Mouse (Mus musculus) neural tube, embryonic 12.5 days (tissue): ENCODE measurements around the gene Plce1. TPM values are rescaled to one million over a fixed set of nuclear protein-coding genes. Genes with fewer than 3 reads are reported as not detected.
A peak's percentile ranks its signal among the peaks of the same experiment; 100 is the strongest.

Experiments used
- ATAC-seq: fragments of 200-750 bp; cut with Nextera tagmentation; 2 replicates; pipeline ENCODE4 v1.8.0; 2017; ENCODE audit warnings: low read depth, mild to moderate bottlenecking, moderate TSS enrichment, moderate library complexity; ENCODE audit not compliant: low FRiP score
- H3K27ac ChIP-seq: fragments of 300-500 bp; sonication (generic); 2 replicates; pipeline ENCODE4 v1.5.1; 2016
- H3K27me3 ChIP-seq: fragments of 300-500 bp; sonication (generic); replicated peaks from 2 replicates; pipeline ENCODE4 v1.6.1; 2016; ENCODE audit warnings: mild to moderate bottlenecking
- H3K36me3 ChIP-seq: fragments of 300-500 bp; sonication (generic); 2 replicates; pipeline ENCODE4 v1.6.1; 2016; ENCODE audit warnings: mild to moderate bottlenecking
- H3K4me1 ChIP-seq: fragments of 300-500 bp; sonication (generic); 2 replicates; pipeline ENCODE4 v1.6.1; 2016
- H3K4me2 ChIP-seq: fragments of 300-500 bp; sonication (generic); replicated peaks from 2 replicates; pipeline ENCODE4 v1.6.1; 2016; ENCODE audit warnings: mild to moderate bottlenecking
- H3K4me3 ChIP-seq: fragments of 300-500 bp; sonication (generic); 2 replicates; pipeline ENCODE4 v1.5.1; 2016
- H3K9ac ChIP-seq: fragments of 300-500 bp; sonication (generic); 2 replicates; pipeline ENCODE4 v1.6.1; 2016; ENCODE audit warnings: mild to moderate bottlenecking
- H3K9me3 ChIP-seq: fragments of 300-500 bp; sonication (generic); 2 replicates; pipeline ENCODE4 v1.6.1; 2016; ENCODE audit warnings: mild to moderate bottlenecking
- WGBS: fragments of 180-500 bp; shearing (Covaris S2); methylation state at CpG from one replicate; pipeline ENCODE4 v1.1.7; 2016; 5-methylcytosine and 5-hydroxymethylcytosine counted together
- polyA plus RNA-seq: library from polyadenylated mRNA; unstranded; fragments of >200 nt; fragmentation: Nextera tagmentation; extraction: Ambion mirVana; gene quantifications from 2 replicates; pipeline ENCODE4 v1.2.1, GENCODE M21; 2016

The Plce1 gene
- polyA plus RNA-seq, 1 experiment from 2014 or later = 10.5 TPM

DNA sequence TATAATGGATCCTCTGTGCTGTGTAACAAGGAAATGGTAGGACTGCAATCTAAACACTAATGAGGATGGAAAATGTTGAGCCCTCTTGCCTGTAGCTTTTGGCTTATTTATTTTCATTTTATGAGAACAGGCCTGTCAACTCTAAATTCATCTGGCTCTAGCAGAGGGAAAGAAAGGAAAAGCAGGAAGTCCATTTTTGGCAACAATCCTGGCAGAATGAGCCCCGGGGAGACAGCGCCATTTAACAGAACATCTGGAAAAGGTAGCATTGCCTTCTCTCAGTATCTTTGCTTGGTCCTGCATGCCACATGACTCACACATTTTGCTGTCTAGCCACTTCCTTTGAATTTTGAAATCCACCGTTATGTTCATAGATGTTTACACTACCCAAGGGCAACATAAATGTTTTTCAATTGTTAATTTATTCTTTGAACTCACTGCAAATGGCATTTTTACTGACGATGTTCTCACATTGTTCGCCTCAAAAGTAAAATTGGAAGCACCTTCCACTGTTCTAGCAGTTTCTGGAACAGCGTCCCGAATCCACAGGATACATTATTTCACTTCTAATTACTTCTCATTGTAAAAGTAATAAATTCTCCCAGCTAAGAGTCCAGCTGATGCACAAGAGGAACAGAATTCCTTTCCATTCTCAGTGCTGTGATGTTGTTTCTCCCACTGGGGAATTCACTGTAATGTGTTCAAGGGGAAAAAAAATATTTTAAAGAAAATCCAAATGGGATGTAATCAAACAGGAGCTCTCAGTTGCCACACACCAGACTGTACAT is 278.0 kb downstream of the Plce1 start:
- ATAC-seq = no peak
- 81% methylated on average over 7 of the region's 7 CpGs for WGBS
- H3K4me1 ChIP-seq = no peaks in the 10 kb centered on the region

DNA sequence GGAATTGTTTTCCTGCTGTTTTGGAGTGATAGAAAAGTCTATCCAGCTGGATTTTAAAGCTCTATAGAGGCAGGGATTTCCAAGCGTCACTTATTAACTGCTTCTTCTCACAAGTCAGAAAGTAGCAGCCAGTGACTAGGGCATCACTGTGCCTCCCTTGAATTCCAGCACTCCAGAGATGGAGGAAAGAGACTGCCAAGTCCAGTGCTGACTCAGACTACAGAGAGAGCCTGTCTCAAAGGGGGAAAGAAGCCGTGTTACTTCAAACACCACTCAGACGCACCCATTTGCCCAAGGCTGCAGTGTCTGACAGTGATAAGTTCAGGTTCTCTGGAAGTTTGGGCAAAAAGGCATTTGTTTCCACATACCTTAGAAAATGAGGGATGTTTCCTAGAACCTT is 279.5 kb downstream of the Plce1 start:
- H3K4me1 ChIP-seq = no peaks in the 10 kb centered on the region
- H3K9ac ChIP-seq = no peak overlapping the region
- H3K27me3 ChIP-seq = no peaks in the 10 kb centered on the region
- 85% methylated on average over 3 of the region's 3 CpGs for WGBS
- H3K36me3 ChIP-seq = peaks cover 10% of the 10 kb centered on the region; the same call in 1 of the 2 replicates
- H3K4me2 ChIP-seq = no peak overlapping the region
- no peak overlapping the region for H3K27ac ChIP-seq
- no peak overlapping the region for H3K4me3 ChIP-seq
- no peak for ATAC-seq
- H3K9me3 ChIP-seq = no peaks in the 10 kb centered on the region

More for the DNA sequence above, 278.0 kb downstream of the Plce1 start:
- Histone ChIP-seq H3K4me3 (no peak overlapping the region), H3K27ac (no peak overlapping the region), H3K4me2 (no peak overlapping the region), H3K9me3 (no peaks in the 10 kb centered on the region), H3K9ac (no peak overlapping the region), H3K36me3 (peaks cover 10% of the 10 kb centered on the region; the same call in 1 of the 2 replicates), H3K27me3 (no peaks in the 10 kb centered on the region)

DNA sequence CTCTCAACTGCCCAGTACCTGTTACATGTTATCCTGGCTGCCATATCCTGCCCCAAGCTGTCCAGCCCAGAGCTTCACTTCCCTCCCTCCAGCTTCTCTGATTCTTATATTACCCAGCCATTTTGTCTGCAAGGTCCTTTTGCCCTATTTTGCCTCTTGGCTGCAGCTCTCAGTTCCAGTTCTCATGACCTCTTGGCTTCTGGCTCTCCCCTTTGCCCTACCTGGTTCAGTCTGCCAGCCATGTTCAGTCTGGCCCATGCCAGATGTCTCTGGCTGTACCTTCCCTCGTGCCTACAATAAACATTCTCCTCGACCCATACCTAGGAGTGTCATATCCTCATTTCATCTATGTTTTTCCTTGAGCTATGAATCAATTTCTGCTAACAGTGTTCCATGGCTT is 285.4 kb downstream of the Plce1 start:
- no peak overlapping the region for H3K9ac ChIP-seq
- no peaks in the 10 kb centered on the region for H3K9me3 ChIP-seq
- no peak for ATAC-seq
- no peak overlapping the region for H3K4me3 ChIP-seq
- no peak overlapping the region for H3K4me2 ChIP-seq
- H3K27ac ChIP-seq = no peak overlapping the region
- H3K36me3 ChIP-seq = peaks cover 6% of the 10 kb centered on the region; the same call in 1 of the 2 replicates
- H3K4me1 ChIP-seq = no peaks in the 10 kb centered on the region
- WGBS = 95% methylated on average over 2 of the region's 2 CpGs
- H3K27me3 ChIP-seq = no peaks in the 10 kb centered on the region

DNA sequence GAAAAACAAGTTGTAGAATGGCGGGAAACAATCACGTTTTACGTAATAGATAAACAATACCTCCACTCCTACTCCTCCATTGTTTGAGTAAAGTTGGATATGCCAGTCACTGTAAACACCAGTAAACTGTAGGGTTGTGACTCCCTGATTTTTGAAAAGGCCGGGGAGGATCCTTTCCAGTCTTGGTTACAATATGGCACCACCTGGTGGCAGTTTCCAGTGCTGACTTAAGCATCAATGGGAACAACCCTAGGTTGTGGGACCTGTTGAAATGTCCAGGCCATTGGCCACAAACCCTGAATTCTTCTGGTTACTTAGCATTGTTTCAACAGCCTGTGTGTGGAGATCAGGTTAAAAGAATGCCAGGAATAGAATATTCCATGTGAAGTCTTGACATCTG is 294.6 kb downstream of the Plce1 start:
- no peaks in the 10 kb centered on the region for H3K9me3 ChIP-seq
- ATAC-seq = no peak
- H3K27me3 ChIP-seq = no peaks in the 10 kb centered on the region
- no peaks in the 10 kb centered on the region for H3K4me1 ChIP-seq
- no peak overlapping the region for H3K4me3 ChIP-seq
- H3K27ac ChIP-seq = no peak overlapping the region
- WGBS = 64% methylated on average over 4 of the region's 4 CpGs
- H3K36me3 ChIP-seq = 0 out of 2 replicates have a peak, but pooled peaks cover 3% of the 10 kb centered on the region
- no peak overlapping the region for H3K4me2 ChIP-seq
- H3K9ac ChIP-seq = no peak overlapping the region

DNA sequence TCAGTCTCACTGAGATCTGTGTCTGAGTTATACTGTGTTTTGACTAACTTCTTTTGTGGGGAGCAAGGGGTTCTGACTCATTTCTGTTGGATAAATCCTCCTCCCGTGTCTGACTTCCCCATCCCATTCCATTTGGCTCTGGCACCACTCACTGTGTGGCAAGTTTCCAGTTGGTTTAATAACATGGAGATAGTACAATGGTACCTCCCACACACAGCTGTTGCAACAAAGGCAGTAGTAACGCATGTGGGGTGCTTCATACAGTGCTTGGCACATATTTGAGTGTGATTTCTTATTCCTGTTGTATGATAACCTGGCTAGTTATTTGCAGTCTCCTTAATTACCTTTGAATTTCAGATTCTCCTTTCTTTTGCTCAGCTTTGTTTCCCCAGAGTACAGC is 297.9 kb downstream of the Plce1 start:
- no peaks in the 10 kb centered on the region for H3K27me3 ChIP-seq
- no peak overlapping the region for H3K4me2 ChIP-seq
- H3K9me3 ChIP-seq = no peaks in the 10 kb centered on the region
- ATAC-seq = no peak
- WGBS = 85% methylated on average over 2 of the region's 2 CpGs
- H3K4me1 ChIP-seq = no peaks in the 10 kb centered on the region
- H3K4me3 ChIP-seq = no peak overlapping the region
- 0 out of 2 replicates have a peak, but pooled peaks cover 5% of the 10 kb centered on the region for H3K36me3 ChIP-seq
- no peak overlapping the region for H3K9ac ChIP-seq
- H3K27ac ChIP-seq = no peak overlapping the region

DNA sequence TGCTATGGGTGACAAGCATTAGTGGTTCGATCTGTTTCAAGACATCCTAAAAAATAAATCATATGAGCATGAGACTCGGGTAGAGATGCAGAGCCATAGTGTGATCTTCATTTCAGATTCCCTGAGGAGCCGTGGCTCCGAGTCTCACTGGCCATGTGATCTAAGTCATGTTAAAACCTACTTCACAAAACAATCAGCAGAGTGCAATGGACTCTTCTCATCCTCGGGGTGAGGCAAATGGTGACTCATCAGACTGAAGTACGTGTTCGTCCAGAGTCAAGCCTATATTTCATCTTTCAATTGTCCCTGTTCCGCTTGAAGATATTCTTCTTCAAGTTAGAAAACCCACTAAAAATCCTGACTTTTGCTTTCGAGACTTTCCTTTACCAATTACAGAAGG is 302.6 kb downstream of the Plce1 start:
- Histone ChIP-seq H3K4me3 (no peak overlapping the region), H3K36me3 (peaks cover 10% of the 10 kb centered on the region), H3K4me1 (no peaks in the 10 kb centered on the region), H3K9me3 (no peaks in the 10 kb centered on the region), H3K27ac (no peak overlapping the region), H3K9ac (no peak overlapping the region), H3K27me3 (no peaks in the 10 kb centered on the region), H3K4me2 (no peak overlapping the region)
- WGBS = 91% methylated on average over 9 of the region's 9 CpGs
- ATAC-seq = no peak

DNA sequence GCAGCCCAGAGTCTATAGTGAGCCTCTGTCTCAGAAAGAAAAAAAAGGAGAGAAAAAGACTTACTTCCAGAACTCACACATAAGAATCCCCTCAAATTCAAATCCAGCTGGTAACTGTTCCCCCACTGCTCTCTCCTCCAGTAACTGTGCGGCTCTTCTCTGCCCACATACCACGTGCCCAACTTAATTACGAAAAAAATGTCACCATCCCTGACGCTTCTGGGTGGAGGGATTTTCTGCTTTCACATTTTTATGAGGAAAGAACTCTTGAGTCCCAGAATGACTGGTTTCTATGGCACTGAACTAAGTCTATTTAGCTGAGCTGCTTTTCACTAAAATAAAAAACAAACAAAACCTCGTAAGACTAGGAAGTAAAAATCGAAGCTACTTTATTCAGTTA is 306.8 kb downstream of the Plce1 start:
- H3K36me3 ChIP-seq = peaks cover 38% of the 10 kb centered on the region
- H3K9me3 ChIP-seq = no peaks in the 10 kb centered on the region
- H3K27me3 ChIP-seq = no peaks in the 10 kb centered on the region
- H3K4me2 ChIP-seq = no peak overlapping the region
- ATAC-seq = no peak
- no peak overlapping the region for H3K9ac ChIP-seq
- H3K27ac ChIP-seq = no peak overlapping the region
- WGBS = 92% methylated on average over 6 of the region's 6 CpGs
- no peaks in the 10 kb centered on the region for H3K4me1 ChIP-seq
- no peak overlapping the region for H3K4me3 ChIP-seq

DNA sequence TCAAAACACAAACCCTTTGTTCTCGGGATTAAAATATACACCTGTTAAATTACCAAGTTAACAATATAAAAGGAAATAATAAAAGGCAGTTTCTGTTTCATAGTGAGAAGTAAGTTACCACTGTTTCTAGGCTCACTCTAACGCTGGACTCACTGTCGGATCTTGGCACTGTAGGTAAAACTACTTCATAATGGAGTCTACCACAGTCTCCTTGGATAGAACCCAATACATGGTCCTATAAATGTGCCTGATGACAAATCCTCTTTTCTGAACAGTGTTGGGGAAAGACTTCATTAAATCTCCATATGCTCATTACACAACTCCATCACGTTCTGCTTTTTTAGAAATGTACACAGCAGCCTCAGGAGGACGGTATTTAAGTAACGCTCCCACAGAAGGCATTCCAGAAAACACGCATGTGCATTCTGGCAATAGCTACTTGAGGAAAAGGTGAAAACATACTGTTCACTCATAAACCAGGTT is 312.7 kb downstream of the Plce1 start:
- no peaks in the 10 kb centered on the region for H3K4me1 ChIP-seq
- H3K27me3 ChIP-seq = no peaks in the 10 kb centered on the region
- H3K4me3 ChIP-seq = no peak overlapping the region
- no peak overlapping the region for H3K9ac ChIP-seq
- no peak overlapping the region for H3K4me2 ChIP-seq
- no peak overlapping the region for H3K27ac ChIP-seq
- 96% methylated on average over 7 of the region's 7 CpGs for WGBS
- H3K9me3 ChIP-seq = no peaks in the 10 kb centered on the region
- H3K36me3 ChIP-seq = peaks cover 84% of the 10 kb centered on the region
- no peak for ATAC-seq

DNA sequence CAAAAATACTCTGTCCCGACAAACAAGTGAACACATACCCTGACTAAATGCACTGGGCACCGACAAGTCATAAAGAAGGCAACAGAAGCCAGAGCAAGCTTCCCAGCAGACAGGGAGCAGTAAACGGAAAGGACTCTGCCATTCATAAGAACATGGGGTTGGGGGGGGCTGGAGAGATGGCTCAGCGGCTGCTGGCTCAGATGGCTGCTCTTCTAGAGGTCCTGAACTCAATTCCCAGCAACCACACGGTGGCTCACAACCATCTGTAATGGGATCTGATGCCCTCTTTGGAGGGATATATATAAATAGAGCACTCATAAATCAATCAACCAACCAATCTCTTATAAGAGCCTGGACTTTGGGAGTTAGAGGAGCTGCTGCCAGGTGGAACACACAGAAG is 315.6 kb downstream of the Plce1 start:
- Histone ChIP-seq H3K9me3 (no peaks in the 10 kb centered on the region), H3K4me3 (no peak overlapping the region), H3K36me3 (peaks cover 78% of the 10 kb centered on the region), H3K27me3 (no peaks in the 10 kb centered on the region), H3K4me1 (no peaks in the 10 kb centered on the region), H3K4me2 (no peak overlapping the region), H3K9ac (no peak overlapping the region), H3K27ac (no peak overlapping the region)
- WGBS = 79% methylated on average over 5 of the region's 5 CpGs
- no peak for ATAC-seq

DNA sequence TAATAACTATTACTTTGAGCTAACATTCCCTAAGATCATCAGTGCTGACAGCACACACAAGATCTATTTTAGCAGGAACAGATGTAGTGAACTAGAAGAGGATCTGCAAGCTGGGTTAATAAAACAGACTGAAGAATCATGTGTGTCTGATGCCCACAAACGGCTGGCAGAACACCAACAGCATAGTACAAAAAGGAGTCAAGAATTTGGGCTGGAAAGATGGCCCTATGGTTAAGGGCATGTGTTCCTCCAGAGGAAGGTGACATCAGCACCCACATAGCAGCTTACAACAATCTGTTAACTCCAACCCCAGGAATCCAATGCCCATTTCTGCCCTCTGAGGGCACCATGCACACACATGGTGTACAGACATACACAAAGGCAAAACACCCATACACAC is 317.4 kb downstream of the Plce1 start:
- Histone ChIP-seq H3K4me1 (no peaks in the 10 kb centered on the region), H3K9ac (no peak overlapping the region), H3K4me3 (no peak overlapping the region), H3K4me2 (no peak overlapping the region), H3K27me3 (no peaks in the 10 kb centered on the region), H3K9me3 (no peaks in the 10 kb centered on the region), H3K36me3 (peaks cover 82% of the 10 kb centered on the region), H3K27ac (no peak overlapping the region)
- 84% methylated on average over 1 of the region's 1 CpGs for WGBS
- no peak for ATAC-seq

DNA sequence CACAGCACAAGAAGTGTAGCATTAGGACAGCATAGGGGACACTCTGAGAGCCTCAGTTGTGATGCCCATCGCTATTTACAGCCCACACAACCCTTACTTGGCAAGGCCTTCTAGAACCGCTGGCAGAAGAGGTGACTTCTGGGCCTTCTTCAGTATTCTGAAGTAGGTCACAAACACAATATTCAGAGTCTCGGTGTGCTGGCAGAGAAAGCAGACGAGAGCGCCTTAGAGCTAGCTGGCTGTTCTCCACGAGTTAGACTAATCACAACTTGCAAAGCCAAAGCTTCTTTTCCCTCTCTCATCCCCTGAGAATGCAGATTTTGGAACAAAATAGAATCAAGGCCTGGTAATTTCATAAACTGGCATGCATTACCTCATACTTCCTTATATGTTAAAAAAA is 317.9 kb downstream of the Plce1 start:
- Histone ChIP-seq H3K4me2 (no peak overlapping the region), H3K9ac (no peak overlapping the region), H3K4me3 (no peak overlapping the region), H3K4me1 (no peaks in the 10 kb centered on the region), H3K36me3 (peaks cover 82% of the 10 kb centered on the region), H3K27ac (no peak overlapping the region), H3K27me3 (no peaks in the 10 kb centered on the region), H3K9me3 (no peaks in the 10 kb centered on the region)
- 96% methylated on average over 6 of the region's 6 CpGs for WGBS
- no peak for ATAC-seq

DNA sequence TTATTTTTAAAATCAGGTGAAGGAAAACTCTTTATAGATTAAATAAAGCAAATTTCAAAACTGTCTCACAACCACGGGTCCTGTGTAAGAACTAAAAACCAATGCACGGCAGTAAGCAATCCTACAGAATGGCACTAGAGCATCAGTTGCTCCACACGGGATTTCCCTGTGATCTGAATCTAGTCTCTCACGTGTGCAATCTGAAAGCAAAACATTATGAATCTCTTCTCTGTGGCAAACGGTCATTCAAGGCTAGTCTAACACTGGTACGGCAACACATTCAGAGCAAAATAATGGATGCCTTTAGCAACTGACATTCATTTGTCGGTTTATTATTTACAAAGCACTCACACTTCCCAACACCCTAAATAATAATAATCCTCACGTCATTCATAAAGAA is 337.3 kb downstream of the Plce1 start:
- H3K9ac ChIP-seq = peak overlapping the region; percentile 64
- WGBS = 44% methylated on average over 8 of the region's 8 CpGs
- H3K9me3 ChIP-seq = no peaks in the 10 kb centered on the region
- H3K36me3 ChIP-seq = peaks cover 30% of the 10 kb centered on the region
- H3K27ac ChIP-seq = no peak overlapping the region
- H3K4me2 ChIP-seq = peak overlapping the region; percentile 88
- peak overlapping the region; percentile 70 for H3K4me3 ChIP-seq
- H3K4me1 ChIP-seq = peaks cover 11% of the 10 kb centered on the region
- no peaks in the 10 kb centered on the region for H3K27me3 ChIP-seq
- ATAC-seq = no peak
